Comparison of ENCODE assay signal across 8 mouse cellular contexts in genomic region chr5:15838108-15838972, GRCm38 (mm10).
DNase-seq lines count a peak whose midpoint lies in the region; ATAC-seq lines count a peak whose summit lies in the region.

No protein-coding gene starts in this region.

- no peak overlapping the region for H3K27ac ChIP-seq in limb, embryonic 11.5 days (replicated peaks; ENCODE audit: low read depth, low read length)

- WGBS in limb, embryonic 11.5 days: 33% methylated on average over 17 of the region's 17 CpGs

- no peak overlapping the region for H3K4me3 ChIP-seq in limb, embryonic 11.5 days (ENCODE audit: low read depth, low read length)

- intact Hi-C loops in heart, postnatal 25 days (cut with DNase I): loop anchor here (5.0 to 10.0 kb wide), 3 partner anchors 296 to 454 kb away; no protein-coding TSS in a partner anchor
- intact Hi-C loops in gastrocnemius, postnatal 36 days (cut with DNase I): loop anchor here (5.0 to 10.0 kb wide), 2 partner anchors 366 to 459 kb away; no protein-coding TSS in a partner anchor

- 0 out of 2 replicates have a peak, but pooled peaks have one; percentile 77 for ATAC-seq in limb, embryonic 11.5 days (ENCODE audit: insufficient number of reproducible peaks, low FRiP score, low TSS enrichment, low read depth)

- peak; percentile 11 to 53 for DNase-seq in heart, adult 9 months (ENCODE audit: low spot score in 2 of 2)
- DNase-seq in heart, postnatal 25 days (ENCODE audit: low spot score): no peak
- peak; percentile 85 for DNase-seq in embryo, embryonic 10.5 days (ENCODE audit: low spot score)
- DNase-seq in gastrocnemius, postnatal 36 days: peak; percentile 23 to 34
- DNase-seq in kidney, adult 9 months: peak; percentile 77
- DNase-seq in limb, embryonic 11.5 days (ENCODE audit: low spot score): peak; percentile 78
- DNase-seq in neural tube, embryonic 10.5 days (ENCODE audit: extremely low spot score, low spot score): peak; percentile 59
- peak; percentile 4 for DNase-seq in thymus, postnatal 25 days

- no peak overlapping the region for H3K4me2 ChIP-seq in limb, embryonic 11.5 days (ENCODE audit: low read depth, severe bottlenecking)

- H3K27me3 ChIP-seq in limb, embryonic 11.5 days (ENCODE audit: control insufficient read depth, insufficient read depth, low read length): no peaks in the 10 kb centered on the region

- no peaks in the 10 kb centered on the region for H3K4me1 ChIP-seq in limb, embryonic 11.5 days (ENCODE audit: control insufficient read depth, insufficient read depth, low read length)

- no peaks in the 10 kb centered on the region for H3K36me3 ChIP-seq in limb, embryonic 11.5 days (ENCODE audit: control insufficient read depth, insufficient read depth, low read length)

- no peak overlapping the region for H3K9ac ChIP-seq in limb, embryonic 11.5 days (ENCODE audit: low read length)

- H3K9me3 ChIP-seq in limb, embryonic 11.5 days (ENCODE audit: control insufficient read depth, low read length): no peaks in the 10 kb centered on the region
